Mouse (Mus musculus): ENCODE measurements around the gene Borcs8.

Borcs8 gene

DNA sequence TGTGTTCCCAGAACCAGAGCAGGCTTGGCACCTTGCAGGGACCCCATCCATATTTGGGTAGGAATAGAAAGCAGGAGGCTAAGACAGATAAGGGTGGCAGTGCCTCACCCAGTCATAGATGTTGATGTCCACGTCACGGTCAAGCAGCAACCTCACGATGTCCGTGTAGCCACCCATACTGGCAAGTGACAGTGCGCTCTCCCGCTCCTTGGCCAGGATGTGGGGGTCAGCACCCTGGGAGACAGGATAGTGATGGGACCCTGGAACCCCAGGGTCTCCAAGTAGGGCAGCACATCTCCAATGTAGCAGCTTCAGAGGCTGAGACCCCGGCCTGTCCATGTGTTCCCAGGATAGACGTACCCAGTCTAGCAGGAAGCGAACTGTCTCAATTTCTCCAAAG is 4.4 kb upstream of the Borcs8 start:
- DNase-seq = no peak

DNA sequence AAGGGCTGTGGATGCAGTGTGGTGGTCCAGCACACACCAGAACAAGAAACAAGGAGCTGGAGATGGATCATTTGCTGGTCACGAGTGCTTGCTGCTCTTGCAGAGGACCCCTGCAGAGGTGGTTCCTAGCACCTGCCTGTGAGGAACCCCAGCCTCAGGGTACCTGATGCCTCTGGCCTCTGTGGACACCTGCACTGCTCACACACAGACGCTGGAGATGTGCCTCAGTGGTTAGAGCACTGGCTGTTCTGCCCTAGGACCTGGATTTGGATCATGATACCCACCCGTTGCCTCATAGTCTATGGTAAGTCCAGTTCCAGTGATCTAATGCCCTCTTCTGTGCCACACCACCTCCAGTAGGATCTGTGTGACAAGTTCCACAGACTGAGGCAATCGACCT is 2.7 kb upstream of the Borcs8 start:
- no peak for DNase-seq

DNA sequence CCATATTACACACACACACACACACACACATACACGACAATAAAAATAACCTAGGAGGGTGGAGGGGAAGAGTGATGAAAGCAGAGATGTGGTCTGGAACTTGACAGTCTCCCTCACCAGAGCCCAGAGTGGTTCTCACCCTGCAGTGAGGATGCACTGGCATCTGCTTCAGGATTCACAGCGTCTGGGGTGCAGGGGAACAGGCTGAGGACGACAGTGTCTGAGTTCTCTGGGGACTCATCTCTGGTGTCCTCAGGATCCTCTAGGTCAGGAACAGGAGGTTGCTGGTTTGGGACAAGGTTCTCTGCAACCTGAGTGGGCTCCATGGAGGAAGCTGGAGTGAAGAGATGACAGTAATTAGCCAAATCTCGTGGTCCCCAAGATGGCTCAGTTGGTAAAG is 1.4 kb upstream of the Borcs8 start:
- DNase-seq = no peak

DNA sequence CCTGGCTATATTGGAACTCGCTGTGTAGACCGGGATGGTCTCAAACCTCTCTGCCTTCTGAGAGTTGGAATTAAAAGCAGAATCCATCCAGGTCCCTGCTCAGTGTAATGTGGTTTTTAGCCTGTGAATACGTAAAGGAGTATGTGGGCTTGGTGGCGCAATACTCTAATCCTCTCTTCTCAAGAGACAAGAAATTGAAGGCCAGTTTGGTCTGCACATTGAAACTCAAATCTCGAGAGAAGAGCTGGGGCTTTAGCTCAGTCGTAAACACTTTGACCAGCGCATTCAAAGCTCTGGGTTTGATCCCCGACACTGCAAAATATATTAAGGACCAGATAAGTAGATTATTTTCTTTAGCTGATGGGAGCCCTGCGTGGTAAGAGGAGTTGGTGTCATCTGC is 682 bp downstream of the Borcs8 start:
- no peak for DNase-seq

DNA sequence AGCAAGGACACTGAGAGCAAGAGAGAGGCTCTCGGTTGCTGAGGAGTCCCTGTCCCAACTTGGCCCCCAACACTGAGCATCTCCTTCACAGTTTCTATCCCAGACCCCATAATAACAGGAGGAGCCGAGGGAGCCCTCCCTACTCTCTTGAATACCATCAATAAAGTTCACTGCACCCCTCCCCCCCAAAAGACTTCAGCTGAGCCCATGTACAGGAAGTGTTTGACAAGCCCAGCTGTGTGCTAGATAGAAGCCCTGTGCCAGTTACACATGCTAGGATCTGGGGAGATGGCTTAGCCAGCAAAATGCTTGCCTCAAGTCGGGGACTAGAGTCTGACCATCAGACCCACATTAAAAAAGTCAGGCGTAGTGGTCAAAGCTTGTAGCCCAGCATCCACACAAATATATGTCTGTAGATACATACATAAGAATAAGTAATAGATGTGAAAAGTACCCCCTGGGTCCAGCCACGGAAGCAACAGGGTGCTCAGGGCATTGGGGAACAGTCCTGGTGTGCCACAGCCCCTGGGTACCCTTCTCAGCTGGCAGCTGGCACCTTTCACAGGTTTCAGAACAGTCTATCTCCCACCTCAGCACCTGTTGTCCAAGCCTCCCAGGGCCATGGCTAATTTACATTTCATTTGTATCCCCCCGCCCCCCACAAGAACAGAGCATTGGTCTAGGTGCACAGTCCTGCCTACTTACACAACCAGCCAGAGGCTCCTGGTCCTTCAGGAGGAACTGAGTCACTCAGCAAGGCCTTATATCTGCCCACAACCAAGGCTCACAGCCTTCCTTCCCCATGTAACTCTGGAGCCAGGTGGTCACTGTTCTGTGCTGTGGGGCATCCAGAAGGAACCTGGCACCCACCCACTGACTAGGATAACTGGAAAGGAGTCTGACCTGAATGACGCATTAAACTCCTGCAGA is 8.6 kb downstream of the Borcs8 start:
- DNase-seq = no peak

DNA sequence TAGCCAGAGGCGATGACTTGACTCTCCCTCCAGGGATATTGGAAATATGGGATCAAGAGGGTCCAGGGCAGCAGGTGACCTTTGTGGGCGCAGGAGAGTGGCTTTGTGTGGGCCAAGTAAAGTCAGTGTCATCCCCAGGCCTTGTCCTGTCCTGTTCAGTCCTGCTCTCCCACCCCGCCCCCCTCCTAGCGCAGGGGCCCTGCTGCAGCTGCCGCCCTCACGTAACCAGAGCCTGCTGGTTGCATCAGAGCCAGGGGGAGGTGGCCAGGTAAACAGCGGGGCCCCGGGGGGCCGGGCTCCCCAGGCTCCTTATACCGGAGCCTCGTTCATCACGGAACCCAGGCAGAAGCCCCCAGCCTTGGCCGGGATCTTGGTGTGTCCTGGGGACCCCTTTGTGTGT is 10.9 kb downstream of the Borcs8 start:
- no peak for DNase-seq

DNA sequence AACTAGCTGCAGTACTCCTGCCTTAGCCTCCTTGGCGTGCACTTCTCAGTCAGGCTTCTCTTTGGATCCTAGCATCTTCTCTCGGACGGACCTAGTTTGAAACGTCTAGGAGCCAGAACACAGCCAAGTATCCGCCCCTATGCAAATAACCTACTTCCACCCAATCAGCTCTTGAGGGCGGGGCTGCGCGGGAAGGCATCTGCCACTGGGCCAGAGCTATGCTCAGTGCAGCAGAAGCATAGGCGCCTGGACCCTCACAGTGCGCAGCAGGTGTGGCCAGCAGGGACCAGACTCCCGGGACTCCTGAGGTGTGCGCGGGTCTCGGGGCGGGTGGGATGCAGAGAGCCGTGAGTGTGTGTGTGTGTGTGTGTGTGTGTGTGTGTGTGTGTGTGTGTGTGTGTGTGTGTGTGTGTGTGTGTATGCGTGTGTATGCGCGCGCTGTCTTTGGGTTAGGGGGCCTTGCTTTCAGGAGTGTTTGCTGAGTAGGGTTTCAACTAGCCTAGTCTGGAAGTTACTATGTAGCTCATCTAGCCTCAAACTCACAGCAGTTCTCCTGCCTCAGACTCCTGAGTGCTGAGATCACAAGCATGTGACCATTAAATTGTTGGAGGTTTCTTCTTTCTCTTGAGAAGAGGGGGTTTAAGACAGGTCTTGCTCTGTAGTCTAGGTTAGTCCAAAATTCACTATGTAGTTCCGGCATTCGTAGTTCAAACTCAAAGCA is 13.4 kb downstream of the Borcs8 start:
- DNase-seq = peak; percentile 91

DNA sequence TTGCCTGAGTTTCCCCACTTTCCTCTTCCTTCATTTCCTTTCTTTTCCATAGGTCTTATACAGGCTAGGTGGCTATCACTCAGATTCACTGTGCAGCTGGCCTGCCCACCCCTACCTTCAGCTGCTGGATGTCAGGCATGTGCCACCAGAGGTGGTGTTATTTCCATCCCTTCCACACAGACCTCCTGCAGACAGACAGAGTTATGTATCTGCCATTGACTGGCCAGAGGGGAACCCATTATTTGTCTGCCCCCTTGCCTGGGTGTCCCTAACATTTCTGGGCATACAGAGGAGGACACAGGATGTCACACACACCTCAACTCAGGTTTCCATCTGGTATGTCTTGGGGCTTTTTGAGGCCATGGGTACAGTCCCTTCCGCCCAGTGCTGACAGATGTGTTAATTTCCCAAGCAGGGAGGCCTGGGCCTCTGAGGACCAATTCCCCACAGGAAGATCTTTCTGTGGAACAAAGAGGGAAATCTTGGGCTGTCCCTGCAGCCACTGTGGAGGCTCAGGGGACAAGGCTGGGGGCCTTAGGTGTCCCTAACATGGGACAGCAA is 18.0 kb downstream of the Borcs8 start:
- DNase-seq = no peak

DNA sequence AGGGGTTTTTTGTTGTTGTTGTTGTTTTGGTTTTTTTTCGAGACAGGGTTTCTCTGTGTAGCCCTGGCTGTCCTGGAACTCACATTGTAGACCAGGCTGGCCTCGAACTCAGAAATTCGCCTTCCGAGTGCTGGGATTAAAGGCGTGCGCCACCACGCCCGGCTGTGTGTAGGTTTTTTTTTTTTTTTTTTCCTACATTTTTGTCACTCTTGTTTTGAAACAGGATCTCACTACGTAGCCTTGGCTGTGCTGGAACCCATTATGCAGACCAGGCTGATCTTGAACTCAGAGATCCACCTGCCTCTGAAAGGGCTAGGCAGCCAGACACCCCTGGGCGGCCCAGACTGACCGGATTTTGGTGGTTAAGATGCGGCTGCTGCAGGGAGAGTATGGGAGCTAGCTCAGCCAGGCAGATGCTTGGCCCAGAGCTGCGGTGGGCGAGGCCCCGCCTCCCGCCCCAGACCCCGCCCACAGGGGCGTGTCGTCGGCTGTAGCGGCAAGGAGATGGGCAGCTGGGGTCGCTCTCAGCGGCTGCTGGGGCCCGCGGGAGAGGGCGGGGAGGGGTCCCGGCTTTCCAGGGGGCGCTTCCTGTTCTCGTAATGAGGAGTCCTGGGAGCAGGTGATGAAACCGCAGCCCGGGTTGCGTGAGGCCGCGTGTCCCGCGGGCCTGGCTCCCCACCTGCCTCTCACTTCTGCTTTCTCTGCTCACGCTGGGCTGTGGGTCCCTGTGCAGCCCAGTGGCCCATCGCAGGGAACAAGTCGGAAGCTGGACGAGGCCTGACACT is 19.0 kb downstream of the Borcs8 start:
- peak; percentile 83 for DNase-seq

DNA sequence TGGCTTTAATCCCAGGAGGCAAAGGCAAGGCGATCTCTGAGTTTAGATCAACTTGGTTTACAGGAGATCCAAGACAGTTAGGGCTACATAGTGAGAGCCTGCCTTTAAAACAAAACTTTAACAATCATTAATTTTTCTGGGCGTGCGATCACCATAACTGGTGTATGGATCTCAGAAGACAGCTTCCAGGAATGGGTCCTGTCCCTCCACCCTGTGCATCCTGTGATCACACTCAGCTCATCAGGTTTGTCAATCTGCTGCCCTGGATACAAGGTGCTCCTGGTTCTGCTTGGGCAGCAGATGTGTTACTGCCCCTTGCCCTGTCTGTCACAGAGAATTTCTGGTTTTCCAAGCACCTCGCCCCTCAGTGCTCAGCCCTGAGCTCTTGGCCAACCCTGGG is 19.9 kb downstream of the Borcs8 start:
- DNase-seq = no peak

DNA sequence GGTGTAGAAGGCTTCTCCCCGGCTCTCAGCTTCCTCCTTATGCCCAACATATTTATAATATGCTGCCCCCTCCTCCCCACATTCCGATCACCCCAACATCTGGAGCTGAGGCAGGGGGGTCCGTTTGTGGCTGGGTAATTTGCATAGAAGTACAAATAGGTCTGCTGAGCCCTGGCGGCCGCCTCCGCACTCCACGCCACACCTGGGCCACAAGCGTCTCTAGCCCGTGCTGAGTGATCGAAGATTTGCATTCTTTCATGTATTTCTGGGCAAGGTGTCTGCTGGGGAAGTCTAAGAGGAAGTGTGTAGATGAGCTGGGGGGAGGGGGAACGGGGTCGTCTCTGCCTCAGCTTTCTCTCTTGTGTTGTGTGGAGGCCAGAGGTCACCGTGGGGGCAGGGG is 20.7 kb downstream of the Borcs8 start:
- no peak for DNase-seq

DNA sequence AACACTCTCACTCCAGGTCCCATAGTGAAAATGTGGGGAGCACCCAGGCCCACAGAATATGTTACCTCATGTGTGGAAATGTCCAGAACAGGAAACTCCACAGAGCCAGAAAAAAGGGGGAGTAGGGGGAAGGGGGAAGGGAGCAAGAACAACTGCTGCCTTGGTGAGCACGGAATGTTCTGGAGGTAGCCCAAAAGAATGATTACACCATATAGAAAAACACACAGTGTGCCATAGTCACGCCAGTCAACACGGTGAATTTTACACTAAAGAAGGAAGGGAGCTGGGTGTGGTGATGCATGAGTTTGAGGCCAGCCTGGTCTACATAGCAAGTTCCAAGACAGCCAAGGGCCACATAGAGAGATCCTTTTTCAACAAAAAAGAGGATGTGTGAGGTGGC is 24.0 kb downstream of the Borcs8 start:
- DNase-seq = no peak

DNA sequence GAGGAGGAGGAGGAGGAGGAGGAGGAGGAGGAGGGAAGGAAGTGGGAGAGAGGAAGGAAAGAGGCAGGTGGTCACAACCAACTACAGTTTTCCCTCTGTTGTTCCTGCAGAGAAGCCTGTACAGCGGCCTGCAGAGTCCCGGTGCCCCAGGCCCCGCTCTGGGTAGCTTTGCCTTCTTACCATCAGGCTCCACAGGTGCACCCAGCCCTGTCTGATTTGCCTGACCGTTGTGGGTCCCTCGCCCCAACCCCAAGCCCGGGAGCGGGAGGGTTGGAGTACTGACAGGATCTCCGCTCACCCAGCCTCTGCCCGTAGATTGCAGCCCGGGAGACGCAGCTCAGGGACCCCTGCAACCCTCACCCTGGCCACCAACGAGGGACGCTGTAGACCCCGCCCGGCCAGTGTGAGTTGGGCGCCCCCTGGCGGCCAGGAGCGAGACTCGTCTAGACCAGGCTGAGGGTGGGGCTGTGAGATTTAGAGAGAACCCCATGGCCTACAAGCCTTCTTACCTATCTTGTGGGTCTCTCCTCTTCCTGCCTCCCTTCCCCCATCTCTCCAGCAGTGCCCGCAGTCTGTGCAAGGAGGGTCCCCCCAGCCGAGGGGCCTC is 27.3 kb downstream of the Borcs8 start:
- peak; percentile 78 for DNase-seq

DNA sequence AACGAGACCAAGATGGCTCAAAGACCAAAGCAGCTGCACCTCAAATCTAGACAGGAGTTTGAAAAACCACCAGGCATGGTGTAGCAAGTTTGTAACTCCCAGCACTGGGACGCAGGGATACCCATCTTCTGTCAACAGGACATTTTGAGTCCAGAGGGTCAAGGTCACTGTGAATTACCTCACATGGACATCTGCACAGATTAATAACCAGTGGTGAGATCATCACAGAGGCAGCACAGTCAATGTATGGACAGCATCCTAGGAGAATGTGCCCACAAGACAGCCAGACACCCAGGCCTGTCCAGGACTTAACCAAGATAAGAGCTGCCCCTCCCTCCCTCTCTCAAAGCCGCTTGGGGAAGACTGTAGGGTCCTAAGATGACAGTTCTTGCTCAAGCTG is 30.8 kb downstream of the Borcs8 start:
- DNase-seq = no peak

DNA sequence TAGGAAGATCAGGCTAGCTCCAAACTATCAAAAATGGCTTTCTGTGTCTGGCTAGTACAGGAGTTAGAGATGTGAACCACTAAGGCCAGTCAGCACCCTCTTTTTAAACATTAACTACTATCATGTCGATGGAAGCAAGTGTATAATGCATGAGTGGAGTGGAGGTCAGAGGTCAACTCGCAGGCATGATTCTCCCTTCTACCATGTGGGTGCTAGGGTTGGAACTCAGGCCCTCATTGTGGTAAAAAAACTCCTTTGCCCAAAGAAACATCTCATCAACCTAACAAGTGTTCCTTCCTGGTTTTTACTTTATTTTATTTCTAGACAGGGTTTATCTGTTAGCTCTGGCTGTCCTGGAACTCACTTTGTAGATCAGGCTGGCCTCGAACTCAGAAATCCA is 31.4 kb downstream of the Borcs8 start:
- no peak for DNase-seq

DNA sequence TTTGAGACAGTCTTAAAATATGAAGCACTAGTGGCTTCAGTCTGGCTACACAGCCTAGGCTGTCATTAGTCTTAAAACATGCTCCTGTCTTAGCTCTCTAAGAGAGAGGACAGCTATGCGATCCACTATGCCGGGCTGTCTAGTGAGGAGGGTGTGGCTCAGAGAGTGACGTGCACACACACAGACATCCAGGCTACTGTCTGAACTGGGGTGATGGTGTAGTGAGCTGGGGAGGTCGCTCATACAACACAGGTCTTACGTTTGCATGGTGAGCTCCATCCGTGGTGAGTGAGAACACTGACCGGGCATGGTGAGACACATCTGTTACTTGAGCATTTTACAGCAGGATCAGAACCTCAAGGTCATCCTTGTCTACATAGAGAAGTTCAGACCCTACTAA is 31.9 kb downstream of the Borcs8 start:
- no peak for DNase-seq

DNA sequence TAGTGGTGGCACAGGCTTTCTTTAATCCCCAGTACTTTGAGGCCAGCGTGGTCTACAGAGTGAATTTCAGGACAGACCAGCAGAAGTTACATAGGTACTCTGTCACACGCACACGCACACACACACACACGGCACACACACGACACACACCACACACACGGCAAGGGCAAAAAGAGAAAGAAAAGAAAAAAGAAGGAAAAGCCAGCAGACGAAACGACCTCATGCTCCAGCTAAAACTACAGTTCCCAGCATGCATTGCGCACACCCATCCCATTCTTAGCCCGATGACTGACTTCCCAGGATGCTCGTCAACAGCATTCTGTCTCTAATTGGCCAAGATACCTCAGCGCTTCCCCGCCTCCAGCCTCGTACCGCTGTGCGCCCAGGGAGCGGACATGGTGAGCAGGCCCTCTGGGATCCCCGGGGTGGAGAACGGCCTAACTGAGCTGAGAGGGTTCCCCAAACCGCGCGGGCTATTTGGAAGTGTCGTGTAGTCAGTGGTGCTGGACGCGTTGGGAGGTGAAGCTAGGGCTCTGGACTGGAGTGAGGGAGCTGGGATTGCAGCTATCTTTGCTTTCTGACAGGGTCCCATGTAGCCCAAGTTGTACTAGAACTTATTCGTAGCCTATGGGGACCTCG is 32.9 kb downstream of the Borcs8 start, which contains the start of gene Tmem161a:
TSS of gene Tmem161a (plus strand) at position 314 of the 639 bp plus-strand sequence.
- peak; percentile 96 for DNase-seq

DNA sequence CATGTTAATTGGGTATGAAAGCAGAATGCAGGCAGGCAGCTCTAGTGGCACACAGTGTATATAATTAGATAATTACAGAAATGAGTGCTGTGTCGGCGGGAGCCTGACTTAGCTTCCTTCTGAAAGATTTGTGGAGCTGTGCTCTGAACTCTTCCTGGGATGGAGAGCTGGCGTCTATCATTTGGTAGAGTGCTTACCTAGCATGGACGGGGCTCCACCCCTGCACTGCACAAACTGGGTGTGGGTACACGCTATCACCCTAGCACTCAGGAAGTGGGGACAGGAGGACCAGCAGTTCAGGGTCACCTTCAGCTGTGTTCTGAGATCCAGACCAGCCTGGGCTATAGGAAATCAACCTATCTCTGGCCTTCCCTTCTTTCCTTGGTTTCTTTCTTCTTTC is 34.0 kb downstream of the Borcs8 start:
- DNase-seq = no peak

DNA sequence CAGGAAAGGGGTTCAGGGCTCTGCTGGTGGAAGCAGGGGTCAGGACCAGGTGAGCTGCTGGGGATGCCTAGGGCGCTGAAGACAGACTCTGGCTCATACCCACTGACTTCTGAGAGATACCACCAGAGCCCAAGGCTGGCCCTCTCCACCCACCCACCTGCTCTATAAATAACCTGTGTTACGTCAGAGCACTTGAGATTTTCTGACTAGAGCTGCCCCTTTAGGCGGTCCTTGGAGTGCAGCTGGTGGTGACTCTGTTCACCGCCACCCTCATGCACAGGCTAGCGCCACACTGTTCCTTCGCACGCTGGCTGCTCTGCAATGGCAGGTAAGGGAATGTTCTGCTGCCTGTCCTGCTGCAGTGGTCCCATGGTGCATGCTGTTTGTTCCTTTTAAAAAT is 34.8 kb downstream of the Borcs8 start:
- no peak for DNase-seq

DNA sequence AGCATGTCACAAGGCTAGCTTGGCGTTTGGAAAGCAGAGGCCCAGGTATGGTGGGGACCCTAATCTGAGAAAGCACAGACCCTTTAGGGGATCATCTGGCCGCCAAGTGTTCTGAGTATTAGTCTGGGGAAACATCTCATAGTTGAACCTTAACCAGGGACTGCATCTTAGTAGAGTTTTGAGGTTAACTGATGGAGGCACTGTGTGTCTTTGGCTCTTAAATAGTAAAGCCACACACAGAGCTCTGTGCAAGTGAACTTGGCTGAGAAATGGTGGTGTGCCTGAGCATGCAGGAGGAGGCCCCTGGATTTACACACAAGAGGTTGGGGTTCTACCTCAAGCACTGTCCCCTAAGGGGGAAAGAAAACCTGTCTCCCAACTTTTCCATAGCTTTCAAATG is 38.9 kb downstream of the Borcs8 start:
- DNase-seq = no peak

DNA sequence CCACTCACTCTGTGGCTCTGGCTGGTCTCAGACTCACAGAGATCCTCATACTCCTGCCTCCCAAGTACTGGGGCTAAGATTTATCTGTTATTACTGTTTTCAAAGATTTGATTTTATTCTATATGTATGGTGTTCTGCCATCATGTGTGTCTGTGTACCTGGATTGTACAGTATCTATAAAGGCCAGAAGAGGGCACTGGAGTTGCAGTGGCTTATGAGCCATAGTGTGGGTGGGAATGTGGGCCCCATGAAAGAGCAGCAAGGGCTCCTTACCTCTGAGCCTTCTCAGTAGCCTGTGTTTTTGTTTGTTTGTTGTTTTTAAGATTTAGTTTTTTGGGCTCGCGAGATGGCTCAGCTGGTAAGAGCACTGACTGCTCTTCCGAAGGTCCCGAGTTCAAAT is 39.8 kb downstream of the Borcs8 start:
- DNase-seq = no peak

DNA sequence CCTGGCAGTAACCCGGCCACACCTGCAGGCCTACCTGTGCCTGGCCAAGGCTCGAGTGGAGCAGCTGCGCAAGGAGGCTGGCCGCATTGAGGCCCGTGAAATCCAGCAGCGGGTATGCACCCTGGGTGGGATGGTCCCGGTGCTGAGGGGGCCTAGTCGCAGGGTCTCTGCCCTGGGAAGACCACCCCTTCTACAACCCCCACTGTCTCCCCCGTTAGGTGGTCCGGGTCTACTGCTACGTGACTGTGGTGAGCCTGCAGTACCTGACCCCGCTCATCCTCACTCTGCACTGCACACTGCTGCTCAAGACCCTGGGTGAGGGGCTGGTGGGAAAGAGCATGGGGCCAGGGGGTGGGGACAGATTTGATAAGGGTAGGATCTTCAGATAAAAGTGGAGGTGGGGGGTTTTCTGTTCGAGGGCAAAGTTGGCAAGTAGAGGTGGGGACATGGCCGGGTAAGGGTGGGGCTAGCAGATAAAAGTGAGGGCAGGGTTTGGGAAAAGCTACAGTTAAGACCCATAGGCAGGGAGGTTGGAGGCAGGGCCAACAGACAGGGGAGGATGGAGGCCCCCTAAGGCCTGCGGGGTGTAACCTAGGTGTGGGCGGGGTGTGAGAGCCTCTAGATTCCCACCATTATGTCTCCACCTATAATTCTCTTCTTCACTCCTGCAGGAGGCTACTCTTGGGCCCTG is 42.1 kb downstream of the Borcs8 start:
- DNase-seq = no peak
